Mouse (Mus musculus) c-Kit-positive CD71-positive TER-119-negative erythroid progenitor cells, embryonic 14.5 days (primary cell): ENCODE measurements around the gene Cdkl3.
"Not testable (repeated sequence)": the region's sequence is repeated elsewhere in the genome, so short reads cannot be mapped to it uniquely, and the experiment has no call there.

Experiments used
- DNase-seq: peaks from one replicate; pipeline ENCODE4 v3.0.0-alpha.2; 2013; ENCODE audit warnings: low read depth

Gene Cdkl3

DNA sequence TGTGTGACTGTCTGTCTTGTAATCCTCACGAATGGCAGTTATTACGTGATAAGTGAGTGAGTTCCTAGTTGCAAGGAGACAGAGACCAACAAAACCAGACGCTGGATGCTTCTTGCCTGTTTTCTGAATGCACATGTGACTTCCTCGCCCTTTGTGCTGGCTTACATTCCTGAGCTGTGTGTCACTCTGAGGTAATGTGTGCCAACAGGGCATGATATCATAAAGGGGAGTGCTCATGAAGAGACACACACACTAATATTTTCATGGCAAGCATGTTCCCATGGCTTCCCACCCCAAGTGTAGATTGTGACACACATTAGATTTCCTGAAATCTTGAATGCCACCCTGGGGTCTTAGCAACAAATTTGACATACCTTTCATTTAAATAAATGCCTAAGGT, 73.9 kb downstream of the Cdkl3 start:
- no peak for DNase-seq

DNA sequence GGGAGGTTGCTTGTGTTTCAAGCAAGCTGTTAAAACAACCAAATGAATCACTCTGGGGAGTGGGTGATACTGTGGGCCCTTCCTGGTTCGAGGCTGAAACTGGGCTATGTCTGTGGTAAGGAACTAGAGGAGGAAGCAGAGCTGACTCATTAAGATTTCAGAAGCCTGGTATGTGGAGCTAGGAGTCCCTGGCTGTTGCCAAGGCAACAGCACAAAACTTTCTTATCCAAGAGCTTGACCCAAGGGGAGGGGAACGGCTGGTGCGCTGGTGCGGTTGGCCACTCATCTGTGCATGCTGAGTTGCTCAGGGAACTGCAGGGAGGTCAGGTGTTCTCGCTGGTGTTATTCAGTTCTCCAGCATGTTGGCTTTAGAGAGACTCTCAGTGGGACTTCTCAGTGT, 76.0 kb downstream of the Cdkl3 start:
- no peak for DNase-seq

DNA sequence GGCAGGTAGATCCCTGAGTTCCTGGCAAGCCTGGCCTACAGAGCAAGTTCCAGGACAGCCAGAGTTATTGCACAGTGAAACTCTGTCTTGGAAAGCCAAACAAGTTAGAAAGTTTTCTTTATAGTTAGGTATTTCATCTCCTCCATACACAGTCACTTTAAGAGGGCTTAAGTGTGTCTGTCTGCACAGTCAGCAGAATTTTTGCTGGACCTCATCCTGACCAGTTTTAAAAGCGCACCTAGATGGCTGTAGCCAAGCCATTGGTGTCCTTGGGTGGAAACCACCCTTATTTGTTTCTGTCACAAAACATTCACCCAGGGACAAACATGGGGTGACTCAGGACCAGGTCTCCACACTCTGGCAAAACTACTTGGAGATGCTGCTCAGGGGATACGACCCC, 76.6 kb downstream of the Cdkl3 start:
- no peak for DNase-seq

DNA sequence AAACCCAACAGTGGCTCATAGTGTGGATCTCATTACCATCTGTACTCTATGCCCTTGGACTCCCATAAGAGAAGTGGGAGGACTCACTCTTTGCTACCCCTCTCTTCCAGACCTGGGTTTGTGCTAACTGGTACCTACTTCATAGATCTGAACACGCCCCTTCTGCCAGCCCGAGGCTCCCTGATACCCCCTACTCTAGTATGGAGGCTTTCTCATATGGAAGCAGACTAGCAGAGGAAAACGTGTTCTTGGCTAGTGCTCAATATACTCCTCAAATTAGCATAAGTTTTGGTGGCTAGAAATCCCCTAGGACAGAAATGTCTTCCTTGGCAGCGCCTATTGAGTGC, 81.8 kb downstream of the Cdkl3 start:
- DNase-seq = no peak

DNA sequence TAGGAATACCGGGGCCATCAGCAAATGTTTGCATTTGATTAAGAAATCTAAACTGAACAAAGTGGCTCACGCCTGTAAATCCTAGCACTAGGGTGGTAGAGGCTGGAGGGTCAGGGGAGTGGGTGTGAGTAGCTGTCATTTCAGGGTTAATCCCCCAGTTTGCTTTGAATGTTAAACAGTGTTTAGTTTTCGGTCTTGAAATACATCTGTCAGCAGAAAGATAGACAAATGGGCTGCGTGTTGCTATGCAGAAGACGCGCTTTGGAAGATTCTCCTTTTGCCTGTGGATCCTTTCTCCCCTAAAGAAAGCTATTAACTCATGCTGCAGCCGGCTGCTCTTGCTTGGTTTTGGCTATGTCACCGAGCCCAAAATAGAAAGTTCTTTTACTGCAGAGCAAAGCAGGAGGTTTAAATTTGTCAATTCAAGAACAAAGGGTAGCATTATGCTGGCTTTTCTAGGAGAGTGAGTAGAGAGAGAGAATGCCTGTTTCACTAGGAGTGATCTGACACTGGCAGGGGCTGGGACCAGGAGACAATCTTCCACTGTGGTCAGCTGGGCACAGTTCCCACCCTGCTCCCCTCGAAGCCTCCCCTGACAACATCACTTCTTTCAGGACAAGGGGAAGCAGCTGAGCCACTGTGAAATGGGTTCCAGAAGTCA, 82.3 kb downstream of the Cdkl3 start:
- no peak for DNase-seq

DNA sequence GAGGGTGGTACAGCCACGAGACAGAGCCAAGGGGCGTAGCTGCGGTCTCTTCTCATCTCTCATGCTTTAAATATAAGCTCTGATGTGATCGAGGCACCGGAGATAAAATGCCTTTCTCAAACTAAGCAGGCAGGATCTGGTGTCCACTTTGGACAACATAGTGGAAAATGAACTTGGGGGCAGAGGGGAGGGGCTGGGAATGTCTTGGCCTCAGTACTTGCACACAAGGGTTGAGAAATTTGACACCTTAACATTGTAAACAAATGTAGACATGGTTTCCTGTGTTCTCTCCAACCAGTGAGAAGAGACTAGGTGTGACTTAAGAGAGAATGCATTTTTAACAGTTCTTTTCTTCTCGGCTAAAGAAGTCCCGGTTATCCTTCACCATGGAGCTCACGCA, 85.3 kb downstream of the Cdkl3 start:
- DNase-seq = no peak

DNA sequence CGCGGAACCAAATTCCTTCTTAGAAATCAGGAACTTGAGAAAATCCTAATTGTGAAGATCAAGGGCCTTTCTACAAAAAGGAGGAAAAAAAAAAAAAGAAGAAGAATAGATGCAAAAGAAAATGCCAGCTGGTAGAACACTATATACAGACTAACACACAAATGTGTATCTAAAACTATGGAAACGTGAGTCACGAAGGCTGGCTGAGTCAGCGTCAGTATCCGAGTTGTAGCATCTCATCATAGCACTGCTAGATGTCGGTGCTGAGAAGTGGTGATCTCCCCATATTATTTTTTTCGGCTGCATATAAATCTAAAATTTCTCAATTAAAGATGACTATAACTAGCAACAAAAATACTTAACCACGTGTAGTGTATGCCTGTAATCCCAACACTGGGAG, 87.2 kb downstream of the Cdkl3 start:
- DNase-seq = no peak

DNA sequence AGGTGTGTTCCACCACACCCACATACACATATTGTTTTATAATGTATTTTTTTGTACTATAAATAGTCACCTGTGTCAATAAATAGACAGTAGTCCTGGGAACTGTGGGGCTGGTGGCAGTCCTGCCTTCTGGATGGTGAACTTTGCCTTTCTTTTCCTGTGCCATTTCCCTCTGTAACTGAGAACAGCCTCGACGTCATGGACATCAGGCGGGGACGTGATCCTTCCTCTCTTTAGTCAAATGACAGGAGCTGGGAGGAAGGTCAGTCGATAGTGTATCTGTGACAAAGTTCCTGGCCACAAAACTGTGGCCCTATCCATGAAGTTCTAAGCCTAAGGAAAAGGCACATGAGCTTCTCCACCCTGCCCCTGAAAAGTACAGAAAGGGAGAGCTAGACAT, 90.5 kb downstream of the Cdkl3 start:
- DNase-seq = no peak

DNA sequence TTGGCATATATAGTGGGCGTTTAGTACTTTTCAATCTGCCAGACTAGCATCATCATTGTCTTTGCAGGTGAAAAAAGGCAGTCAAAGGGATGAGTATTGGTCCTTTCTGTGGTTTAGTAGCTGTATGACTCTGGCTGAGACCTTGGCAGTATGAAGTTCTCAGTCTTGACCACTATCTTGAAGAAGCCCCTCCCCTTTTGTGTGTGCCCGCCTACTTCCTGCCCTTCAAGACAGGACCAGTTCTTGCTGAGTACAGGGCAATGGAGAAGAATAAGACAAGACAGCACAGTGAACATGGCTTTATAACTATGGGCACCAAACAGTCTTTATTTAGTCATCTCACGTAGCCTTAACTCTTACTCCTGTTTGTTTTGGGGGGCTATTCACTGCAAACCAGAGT, 93.0 kb downstream of the Cdkl3 start:
- no peak for DNase-seq

DNA sequence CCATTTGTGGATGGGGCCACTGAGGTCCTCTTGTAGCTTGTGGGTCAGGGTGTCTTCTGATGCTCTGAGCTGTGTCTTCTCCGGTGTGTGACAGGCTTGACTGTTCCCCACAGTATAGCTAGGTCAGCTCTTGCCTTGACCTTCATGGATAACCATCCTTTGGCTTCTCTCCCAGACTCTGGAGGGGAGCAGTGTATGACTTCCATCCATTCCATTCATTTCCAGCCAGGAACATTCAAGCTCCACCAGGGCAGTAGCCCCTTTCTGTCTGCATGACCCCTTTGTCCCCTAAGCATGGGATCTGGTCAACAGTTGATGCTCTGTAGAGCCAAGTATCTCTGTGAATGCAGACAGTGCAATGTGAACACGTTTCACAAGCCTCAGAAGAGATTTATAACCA, 93.6 kb downstream of the Cdkl3 start:
- DNase-seq = no peak

DNA sequence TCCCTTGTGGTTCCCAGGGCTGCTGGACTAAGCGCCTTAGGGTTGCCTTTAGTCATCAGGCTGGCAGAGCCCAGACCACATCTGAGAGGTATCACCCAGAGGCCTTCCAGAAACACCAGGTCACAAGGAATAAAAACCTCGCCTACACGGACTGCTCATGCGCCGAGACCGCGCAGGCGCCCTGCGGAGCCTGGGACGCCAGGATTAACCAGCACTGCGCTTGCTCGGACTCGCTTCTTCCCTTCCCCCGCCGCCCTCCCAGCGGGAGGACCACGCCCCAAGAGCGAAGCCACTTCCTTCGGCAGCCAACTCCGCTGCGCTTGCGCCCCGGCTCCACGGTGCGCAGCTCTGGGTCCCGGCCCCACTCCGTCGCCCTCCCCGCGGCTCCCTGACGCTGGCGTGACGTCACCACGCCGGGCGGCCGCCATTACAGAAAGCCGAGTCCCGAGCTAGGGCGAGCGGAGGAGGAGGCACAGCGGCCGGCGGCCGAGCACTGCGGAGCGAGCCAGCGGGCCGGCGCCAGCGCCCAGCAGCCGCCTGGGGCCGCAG, 94.5 kb downstream of the Cdkl3 start, which contains the start of gene Ppp2ca:
Ppp2ca (plus strand) TSS at position 284 of the 549 bp plus-strand sequence.
- DNase-seq = peak; percentile 98

DNA sequence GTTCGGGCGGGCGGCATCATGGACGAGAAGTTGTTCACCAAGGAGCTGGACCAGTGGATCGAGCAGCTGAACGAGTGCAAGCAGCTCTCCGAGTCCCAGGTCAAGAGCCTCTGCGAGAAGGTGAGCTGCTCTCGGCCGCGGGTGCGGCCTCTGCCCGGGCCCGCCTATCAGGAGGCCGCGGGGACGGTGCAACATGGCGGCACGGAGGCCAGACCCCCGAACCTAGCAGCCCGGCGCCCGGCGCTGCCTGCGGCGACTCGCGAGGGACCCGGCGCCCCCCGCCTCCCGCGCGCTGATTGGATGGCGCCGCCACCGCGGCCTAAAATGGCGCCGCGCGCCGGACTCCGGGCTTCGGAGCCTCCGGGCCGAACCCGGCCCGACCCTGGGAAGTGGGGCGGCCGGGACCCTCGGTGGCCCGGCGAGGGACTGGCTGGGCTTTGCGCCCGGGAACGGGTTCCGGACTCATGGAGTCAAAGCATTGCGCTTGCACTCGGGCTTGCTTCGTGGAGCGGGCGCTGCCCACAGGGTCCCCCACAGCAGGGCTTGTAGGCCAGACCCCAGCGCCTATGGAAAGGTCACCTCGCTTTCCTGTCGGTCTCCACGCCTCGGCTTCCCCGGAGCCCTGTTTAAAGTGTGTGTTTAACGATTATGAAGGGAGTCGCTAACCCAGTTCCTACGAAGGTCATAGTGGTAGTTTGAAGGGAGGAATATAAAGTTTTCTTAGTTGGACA, 95.2 kb downstream of the Cdkl3 start:
- no peak for DNase-seq

DNA sequence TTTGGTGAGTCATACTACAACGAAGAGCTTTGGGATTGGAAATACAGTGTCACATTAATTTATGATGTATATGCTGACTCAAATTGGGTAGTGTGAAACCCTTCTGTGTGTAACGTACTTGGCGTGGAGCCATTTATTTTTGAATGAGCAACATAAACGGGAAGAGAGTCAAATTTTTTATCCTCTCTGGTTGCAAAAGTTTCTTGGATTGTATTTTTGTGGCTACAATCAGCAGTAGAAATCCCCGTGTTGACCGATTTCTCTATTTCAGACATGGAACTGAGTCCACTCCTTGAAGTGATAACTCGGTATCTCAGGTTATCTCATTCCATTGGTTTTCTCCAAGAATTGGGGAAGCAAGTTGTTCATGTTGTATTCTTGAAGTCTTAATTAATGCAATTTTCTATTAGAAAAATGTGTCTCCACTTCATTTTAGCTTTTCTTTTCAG, 95.8 kb downstream of the Cdkl3 start:
- DNase-seq = no peak

DNA sequence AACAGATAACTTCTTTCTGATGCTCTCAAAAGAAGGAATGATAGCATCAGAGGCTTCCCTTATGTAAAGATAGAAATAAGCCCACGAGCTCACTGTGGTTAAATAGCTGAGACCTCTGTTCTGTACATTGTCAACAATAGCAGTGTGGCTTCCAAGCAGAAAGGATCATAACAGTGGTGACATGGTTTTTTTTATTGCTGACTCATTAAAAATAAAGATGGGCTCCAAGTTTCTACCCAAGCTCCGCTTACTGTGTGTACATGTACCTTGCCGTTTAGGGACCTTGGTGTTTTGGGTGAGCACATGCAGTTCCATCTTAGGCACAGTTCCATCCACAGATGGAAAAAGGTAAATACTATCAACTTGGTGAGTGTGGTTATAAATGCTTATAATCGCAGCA, 99.0 kb downstream of the Cdkl3 start:
- no peak for DNase-seq

DNA sequence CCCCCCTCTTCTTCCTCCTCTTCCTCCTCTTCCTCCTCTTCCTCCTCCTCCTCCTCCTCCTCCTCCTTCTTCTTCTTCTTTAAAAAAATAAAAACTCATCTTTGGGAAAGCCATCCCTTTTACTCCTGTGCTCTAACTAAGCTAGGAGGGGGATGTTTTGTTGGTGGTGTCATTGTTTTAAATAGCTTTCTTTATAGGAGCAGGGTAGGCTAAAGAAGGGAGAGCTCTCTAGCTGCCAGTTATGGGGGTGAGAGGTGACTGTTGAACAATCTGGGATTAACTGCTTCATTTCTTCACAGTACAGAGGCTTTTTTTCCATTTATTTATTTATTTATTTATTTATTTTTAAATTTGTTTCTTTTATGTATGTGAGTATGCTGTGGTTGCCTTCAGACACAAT, 101.5 kb downstream of the Cdkl3 start:
- DNase-seq = no peak

DNA sequence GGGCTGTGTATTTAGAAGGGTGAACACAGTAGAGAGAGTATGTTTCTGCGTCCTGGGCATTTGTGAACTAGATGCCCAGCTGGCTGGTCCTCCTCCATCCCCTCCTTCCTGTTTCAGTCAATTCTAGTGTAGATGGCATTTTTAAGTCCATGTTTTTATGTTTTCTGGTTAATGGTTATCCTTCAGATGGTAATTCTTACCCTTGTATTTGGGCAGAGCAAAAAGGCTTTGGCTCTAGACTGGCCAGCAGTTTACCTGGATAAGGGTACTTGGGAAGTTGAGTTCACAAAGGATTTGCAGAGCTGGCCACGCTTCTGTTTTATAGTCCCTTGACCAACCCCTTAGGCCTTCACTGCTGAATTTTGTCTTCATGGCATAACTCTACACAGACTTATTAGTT, 102.0 kb downstream of the Cdkl3 start:
- DNase-seq = no peak

DNA sequence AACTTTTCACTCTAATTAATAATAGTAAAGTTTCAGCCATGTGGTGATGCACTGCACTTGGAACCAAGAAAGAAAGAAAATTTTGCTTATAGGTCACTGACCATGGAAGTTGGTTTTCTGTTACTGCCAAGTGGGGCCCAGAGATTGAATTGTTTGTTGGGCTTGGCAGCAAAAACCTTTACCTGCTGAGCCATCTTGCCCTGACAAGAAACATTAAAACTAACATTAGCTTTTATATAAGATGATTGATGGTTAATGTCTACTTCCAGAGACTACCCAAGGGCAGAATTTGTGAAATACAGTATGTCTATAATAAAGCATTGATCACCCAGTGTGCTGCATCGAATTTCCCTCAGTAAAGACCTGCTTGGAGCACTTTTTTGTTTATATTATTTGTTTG, 102.4 kb downstream of the Cdkl3 start:
- DNase-seq = no peak

DNA sequence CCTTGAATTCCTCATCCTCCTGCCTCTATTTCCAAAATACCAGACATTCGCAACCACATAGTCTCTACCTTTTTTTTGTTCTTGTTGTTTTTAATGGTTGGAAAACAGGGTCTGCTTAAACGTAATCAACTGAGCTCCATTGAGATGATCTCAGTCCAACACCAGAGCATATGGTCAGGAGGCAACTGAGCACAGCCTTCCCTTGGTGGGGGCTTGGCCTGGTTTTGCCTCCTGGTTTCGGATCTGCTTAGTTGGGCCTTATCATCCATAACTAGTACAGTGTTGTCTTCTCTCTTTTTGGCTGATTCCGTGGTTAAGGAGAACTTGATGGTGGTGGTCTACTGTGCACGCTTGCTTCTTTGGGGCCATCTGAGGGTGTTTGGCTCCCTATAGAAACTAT, 104.8 kb downstream of the Cdkl3 start:
- no peak for DNase-seq

DNA sequence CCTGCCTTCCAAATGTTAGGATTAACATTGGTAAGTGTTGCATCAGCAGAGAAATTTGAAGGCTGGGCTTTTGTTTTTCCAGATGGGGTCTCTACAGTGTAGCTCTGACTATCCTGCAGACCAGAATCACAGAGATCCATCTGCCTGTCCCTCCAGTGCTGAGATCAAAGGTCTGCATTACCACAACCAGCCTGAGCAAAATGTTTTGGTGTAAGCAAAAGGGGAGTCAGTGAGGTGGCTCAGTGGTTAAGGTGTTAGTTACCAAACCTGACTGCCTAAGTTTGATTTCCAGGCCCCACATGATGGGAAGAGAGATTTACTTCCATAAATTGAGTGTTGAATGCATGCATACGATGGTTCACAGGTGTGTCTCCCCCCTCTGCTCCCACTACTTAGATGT, 105.4 kb downstream of the Cdkl3 start:
- DNase-seq = no peak

DNA sequence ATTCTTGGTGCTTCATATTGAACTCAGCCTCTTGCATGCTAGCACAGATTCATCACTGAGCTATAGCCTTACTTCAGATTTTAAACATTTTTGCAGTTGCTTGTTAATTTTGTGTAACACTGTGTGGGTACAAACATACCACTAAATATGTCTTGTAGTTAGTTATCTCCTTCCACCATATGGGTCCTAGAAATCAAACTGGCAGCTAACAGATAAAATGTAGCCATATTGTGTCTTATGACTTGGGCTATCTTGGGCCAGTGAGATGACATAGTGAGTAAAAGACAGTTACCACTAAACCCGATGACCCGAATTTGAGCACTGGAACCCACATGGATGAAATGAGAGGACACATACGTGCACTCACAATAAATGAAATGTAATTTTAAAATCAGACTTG, 111.5 kb downstream of the Cdkl3 start:
- peak; percentile 64 for DNase-seq

DNA sequence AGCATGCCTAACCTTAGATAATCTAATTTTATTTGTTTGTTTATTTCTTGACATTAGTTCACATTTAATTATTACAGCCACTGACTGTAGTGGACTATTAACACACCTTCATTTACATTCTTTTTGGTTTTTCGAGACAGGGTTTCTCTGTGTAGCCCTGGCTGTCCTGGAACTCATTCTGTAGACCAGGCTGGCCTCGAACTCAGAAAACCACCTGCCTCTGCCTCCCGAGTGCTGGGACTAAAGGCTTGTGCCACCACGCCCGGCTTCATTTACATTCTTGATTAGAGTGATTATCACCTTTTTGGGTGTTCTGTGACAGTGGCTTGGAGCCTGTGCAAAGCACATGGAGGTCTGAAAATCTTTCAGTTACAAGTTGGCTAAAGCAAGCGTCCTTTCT, 112.1 kb downstream of the Cdkl3 start:
- DNase-seq = not testable (repeated sequence)

DNA sequence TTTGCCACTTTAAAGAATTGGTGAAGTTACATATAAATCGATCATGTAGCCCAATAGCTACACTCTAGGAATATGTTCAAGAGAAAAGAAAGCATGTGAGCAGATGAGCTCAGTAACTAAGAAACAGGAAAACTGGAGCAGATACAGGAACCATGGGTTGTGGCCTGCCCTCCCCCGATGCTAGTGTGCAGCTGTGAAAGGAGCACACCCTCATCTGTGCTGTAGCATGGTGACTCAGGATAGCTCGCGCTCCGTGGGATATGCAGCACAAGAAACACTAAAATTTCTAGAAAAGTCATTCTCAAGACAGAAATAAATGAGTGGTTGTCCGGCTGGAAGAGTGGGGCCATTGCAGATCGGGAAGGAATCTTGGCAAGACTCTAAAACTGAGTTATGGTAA, 113.1 kb downstream of the Cdkl3 start:
- no peak for DNase-seq

DNA sequence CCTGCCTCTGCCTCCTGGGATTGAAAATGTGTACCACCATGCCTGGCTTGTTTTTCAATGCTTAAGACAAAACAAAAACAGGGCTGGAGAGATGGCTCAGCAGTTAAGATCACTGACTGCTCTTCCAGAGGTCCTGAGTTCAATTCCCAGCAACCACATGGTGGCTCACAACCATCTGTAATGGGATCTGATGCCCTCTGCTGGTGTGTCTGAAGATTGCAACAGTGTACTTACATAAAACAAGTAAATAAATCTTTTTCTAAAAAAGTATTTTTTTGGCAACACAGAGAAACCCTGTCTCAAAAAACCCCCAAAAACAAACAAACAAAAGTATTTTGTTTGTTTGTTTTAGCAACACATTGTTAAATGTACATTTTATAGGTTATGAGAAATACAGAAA, 116.4 kb downstream of the Cdkl3 start:
- not testable (repeated sequence) for DNase-seq

DNA sequence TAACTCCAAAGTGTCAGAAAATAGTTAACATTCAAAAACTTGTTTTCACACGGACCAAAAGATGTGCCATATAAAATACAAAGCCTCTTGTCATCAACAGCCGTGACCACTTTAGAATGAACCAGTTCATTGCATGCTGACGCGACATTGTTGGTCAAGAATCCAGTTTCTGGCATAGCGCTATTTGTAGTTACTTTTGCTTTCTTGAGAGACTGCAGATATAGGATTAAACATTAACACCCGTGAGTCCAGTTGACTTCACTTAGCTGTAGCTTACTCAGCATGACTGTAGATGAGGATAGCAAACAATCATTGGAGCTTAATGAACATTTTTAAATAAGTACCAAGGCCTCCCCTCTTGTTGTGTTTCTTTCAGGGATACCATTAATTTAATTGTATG, 118.0 kb downstream of the Cdkl3 start:
- no peak for DNase-seq
